Mouse (Mus musculus): ENCODE results near the gene Cnbp.

GRCm38 (mm10) chr6:87810713-87811669, 39.9 kb downstream of the Cnbp start:
- TF ChIP-seq POLR2A (IDR thresholded peaks at IDR 0.05; ENCODE audit: low read depth, low read length) = peak; percentile 1; the same call in 1 of the 2 replicates
- TF ChIP-seq CTCF (IDR thresholded peaks at IDR 0.05; ENCODE audit: extremely low read depth, insufficient read depth, insufficient read length, insufficient replicate concordance) = no peak

Measured in spleen, adult 2 months (tissue).